Mouse (Mus musculus): Measurements from ENCODE around the gene Lrrc27.
A peak's percentile ranks its signal among the peaks of the same experiment; 100 is the strongest.

Lrrc27 gene

DNA sequence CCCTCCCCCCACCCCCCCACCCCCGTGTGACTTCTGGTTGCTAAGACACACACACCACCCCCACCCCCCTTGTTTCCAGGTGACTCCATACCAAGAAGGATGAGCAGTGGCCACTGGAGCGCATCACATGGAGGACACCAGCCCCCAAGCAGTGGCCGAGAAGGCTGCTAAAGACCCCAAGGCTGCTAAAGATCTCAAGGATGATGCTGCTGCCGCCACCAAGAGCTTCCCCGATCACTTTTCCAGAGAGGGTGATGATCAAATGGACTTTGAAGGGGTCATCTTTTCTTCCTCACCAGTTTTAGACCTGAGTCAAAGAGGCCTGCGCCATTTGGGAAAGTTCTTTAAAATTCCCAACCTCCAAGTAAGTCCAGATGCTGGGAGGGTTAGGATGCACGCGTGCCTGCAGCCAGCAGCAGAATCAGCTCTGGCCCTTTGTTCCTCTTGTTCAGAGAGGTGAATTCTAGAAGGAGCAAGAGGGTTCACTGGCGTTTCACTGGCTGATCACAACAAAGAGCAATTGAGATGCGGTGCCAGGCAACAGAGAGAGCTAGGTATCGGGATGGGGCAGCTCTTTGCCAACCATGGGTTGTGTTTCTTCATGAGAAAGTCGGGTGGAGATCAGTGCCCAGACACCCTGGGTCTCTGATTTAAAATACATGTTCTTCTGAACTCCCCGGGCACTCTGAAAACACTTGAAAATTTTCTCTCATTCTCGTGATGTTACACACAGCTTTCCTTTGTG is 2.0 kb downstream of the Lrrc27 start:
- DNase-seq: no peak

DNA sequence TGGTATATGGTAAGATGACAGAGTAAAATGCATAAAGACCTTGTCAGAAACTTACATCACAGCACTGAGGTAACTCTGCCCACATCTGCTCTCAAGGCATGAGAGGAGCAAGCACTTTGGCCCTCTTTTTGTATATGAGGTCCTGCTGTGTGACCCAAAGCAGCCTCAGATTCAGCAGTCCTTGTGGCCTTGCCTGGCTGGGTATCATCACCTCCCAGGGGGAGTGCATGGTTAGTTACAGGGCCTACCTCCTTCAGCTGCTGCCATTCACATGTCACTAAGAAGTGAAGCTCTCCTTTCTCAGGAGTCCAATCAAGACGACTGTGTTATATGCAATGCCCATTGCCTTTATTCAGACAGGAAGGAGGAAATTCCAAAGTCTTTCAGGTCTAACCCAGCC is 2.7 kb downstream of the Lrrc27 start:
- DNase-seq: no peak

DNA sequence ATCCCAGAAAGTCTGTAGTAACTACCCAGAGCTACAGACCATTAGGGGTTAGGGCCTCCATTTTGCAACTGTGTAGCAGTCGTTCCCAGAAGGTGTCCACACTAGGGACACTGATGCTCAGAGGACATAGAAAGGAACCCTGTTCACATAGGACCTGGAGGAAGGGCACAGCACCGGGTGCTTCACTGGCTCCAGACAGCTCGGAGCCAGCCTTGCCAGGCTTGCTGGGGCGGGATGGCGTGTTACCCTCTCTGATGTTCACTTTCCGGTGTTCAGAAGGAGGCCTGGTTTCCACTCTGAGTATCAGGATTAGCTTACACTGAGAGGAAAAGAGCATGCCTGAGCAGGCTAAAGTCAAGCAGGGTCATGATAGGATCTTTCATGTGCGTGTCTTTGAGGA is 3.2 kb downstream of the Lrrc27 start:
- DNase-seq: no peak

DNA sequence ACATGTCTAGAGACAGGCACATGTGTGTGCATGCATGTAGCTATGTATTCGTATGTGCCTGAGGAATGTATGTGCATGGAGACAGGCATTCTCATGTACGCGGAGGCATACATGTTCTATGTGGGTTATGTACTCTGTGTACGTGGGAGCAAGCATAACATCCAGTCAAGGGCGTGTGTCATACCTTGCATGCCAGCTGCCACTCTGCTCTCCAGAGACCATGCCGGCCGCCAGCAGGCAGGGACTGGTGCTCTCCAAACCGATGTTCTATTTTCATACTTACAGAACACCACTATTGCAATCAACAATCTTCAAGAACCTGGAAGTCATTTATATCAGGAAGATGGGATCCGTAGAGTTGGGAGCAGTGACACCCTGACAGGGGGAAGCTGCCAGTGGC is 3.7 kb downstream of the Lrrc27 start:
- DNase-seq: no peak

DNA sequence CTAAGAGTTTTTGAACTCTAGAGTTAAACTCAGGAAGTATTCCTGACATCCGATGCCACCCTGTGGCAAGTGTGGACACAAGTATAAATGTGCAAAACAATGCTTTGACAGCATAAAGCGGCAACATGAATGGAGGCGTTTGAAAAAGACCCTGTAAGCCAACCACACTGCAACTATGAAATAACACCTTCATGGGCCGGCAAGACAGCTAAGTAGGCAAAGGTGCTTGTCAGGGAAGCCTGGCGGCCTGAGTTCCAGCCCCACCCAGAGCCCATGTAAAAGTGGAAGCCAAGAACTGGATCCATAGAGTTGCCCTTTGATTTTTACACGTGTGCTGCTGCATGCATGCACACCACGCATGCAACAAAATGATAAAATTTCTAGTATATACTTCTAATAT is 4.3 kb downstream of the Lrrc27 start:
- DNase-seq: no peak

DNA sequence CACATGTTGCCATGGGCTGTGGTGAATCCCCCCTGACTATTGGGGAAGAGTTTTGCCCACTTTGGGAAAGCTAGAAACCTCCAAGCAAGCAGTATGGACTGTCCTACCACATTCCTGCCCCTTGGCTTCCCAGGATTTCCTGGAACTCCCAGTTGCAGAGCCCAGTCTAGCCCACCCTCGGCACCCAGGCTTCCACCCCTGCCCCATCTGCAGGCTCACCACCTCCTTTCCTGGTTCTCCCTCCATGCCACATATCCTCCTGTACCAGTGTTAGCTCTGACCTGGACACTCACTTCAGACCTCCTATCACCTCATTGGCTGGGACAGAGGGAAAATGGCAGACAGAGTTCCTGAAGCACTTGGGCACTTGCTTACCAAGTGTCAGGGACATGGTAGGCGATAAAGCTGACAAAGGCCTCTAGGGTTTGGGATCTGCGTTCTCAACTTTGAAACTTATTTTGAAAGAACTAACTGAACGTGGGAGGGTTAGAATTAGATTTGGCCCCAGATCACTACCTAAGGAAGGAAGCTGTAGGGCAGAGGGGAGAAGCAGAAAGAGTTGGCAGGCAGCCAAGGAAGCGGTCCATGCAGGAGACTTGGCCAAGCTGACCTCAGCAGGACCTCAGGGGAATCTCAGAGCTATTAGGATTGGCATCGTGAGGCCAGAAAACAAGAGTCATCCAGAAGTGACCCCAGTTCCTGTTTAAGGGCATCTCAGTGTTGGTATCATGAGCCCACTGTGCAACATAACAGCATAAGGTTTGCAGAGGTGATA is 6.0 kb downstream of the Lrrc27 start:
- DNase-seq: peak; percentile 47

DNA sequence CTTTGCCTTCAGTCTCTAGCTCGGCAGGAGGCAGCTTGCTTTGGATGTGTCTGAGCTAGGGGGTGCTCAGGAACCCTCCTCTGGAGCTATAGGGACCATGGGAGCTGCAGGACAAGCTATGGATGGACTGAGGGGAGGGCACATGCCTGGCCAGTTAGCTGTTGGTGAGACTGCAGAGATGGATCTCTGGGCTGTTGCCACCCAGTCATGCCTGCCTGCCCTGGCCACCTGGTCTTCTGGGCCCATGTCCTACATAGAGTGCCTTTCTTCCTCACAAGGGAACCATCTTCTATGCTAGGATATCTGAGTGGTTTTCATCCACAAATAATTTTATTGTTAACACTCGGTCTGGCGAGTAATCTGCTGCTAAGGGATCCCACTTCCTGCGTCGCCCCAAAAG is 6.7 kb downstream of the Lrrc27 start:
- DNase-seq: no peak

DNA sequence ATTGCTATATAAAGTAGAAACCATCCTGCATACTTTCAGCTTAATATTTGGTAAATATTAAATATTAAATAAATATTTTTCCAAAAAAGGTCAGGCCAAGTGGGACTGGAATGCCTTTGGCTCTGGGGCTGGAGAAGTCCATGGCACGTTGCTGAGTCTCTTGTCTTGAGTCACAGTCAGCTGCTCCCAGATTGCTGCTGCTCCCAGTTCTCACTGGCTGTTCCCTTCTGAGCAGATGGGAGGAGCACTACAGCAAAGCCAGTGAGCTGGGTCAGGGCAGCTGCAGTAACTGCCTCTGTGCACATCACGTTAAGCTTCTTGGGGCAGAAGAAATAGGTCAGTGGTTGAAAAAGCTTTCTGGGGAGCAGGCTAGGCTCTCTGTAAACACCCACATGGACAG is 7.5 kb downstream of the Lrrc27 start:
- no peak for DNase-seq

DNA sequence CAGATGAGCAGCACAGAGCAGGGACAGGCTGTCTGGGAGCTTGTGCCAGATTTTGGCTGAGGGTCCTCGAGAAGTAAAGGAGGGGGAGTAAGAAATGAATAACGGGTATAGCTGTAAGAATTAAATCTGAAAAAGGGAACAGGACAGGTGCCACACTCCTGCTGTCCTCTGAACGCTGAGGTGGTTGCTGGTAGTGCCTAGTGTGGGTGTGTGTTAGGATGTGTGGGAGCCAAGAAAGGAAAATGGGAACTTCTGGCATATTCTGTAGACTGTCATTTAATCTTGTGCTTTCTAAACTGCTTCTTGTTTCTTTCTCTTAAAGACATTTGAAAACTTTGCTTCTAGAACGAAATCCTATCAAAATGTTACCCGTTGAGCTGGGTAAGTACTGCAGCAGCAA is 8.3 kb downstream of the Lrrc27 start:
- DNase-seq: no peak

DNA sequence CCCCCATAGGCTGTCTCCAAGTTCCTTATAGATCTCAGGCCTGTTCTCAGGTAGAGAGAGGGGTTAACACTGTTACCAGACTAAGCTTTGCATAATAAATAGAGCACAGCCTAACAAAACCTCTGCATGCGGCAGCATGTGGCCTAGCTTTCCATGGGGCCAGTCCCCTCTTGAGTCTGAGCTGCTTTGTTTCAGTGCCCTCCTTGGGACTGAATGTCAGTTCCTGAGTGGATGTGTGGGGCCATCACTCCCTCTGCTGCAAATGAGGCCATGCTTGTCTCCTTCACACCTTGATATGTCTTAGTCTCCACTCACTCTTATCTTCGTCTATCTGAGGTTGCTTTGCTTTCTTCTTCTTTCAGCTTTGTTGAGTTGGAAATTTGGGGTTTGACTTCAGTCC is 9.1 kb downstream of the Lrrc27 start:
- no peak for DNase-seq

DNA sequence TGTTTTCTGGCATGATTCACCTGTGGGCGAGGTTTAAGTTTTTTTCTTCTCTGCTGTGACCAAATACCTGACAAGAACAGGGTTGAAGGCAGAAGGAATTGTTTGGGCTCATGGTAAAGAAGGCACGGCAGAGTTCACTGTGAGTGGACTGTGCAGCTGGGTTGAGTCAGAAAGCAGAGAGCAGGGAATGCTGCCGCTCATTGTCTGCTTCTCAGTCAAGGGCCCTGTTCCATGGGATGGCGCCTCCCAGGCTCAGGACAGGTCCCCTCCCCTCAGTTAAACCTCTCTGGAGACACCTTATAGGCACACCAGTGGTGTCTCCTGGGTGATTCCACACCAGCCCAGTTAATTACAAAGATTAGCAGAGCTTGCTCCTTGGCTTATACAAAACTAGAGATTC is 9.6 kb downstream of the Lrrc27 start:
- no peak for DNase-seq

DNA sequence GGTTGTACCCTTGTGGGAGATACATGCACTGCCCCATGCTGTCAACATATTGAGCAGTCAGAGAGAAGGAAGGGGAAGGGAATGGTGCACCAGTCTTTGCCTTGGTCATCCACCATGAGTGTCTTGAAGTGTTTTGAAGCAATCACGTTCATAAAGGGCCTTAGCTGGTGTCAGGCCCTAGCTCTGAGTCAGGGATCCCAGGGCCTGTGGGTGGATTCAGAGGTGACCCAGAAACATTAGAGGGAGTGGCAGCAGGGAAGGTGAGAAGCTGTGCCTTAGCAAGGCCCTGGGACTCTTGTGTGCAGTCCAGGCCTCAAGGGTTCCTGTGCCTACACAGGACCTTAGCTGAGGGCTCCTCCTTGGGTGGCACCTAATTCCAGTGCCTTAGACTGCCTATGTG is 11.3 kb downstream of the Lrrc27 start:
- no peak for DNase-seq

DNA sequence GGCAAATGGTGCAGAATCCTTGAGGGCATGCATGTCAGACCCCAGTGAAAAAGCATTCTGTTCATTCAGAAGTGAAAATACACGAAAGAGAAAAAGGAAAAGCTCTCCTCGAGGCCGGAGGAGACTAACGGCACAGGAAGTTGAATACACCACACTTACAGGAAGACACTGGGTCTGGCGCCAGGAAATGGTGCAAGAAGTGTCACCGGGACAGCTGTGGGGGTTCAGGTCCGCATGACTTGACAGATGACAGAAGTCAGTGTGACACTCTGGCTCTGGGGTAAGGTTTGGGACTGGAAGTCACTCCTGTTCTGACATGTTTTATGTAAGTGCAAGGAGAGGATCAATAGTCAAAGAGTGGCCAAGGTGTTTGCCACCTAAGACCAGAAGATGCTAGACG is 11.9 kb downstream of the Lrrc27 start:
- no peak for DNase-seq

DNA sequence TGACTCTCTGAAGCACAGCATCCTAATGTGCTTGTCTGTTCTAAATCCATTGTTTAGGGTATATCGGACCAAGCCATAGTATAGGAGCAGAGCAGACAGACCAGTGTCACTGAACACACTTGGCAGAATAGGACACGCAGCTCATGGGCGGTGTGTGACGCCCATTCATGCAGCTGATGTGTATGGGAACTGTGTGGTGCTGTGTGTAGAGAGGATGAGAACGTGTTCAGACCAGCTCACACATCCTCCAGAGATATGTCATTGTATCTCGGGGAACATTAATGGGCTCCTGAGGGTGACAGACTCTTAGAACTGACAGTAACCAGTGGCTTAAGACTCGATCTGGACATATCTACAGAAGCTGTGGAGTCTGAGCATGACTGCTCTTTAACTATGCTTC is 13.6 kb downstream of the Lrrc27 start:
- no peak for DNase-seq

DNA sequence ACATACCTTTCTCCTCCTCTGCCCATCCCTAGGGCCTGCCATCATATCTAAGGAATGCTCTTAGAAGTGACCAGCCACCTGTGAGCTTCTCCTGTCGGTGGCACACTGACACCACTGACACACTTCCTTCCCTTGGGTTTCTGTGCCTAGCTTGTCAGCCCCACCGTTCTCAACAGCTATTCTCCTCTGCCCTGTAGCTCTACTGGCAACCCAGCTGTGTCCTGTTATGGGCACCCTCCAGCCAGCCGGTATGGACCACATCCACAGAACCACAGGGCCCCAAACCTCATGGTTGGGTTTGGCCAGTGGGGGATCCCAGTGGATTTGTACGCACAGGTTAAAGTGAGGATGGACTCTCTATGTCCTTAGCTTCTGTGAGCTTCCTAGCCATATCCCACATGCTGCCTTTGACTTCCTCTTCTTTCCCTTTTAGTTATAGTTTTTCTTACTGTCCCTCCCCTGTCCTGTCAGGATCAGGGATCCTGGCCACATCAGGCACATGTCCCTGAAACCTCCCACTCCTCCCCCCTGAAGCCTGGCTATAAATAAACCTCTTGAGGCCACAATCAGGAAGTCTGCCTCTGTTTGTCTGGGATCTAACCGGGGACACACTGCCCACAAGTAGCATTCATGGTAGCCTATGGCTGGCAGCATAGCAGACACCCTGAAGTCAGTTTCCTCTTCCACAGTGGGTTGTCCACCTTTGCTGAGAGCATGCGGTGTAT is 15.8 kb downstream of the Lrrc27 start:
- no peak for DNase-seq

DNA sequence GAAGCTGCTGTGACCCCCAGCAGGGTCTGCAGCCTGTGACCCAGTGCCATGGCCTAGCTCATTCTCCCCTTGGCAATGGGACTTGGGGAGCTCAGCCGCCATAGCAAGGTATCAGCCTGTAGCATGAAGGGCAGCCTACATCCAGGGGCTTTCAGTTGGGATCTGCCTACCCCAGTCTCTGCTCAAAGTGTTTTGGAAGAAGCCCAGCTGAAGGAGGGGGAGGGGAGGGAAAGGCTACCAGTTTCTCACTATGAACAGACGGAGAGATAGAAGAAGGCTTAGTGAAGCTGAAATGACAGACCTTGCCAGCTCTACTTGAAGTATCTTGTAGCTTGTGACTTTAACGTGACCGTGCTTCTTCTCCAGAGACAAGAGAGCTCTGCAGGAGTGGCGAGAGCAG is 17.0 kb downstream of the Lrrc27 start:
- DNase-seq: no peak

DNA sequence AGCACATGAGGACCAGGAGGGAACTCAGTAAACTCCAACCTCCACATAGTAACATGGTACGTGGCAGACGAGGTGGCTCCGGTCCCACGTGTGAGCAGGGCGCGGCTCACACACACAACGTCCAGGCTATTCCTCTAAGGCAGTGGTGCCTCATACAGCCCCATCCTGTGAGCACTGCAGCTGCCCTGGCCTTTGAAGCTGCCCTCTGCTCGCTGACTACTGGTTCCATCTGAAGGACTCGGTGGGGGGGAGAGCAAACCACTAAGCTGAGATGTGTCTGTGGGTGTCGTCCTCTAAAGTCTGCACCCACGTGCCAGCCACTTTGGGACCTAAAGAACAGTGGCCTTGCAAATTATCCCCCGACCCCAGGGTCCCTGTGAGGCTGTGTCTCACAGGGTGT is 17.5 kb downstream of the Lrrc27 start:
- DNase-seq: no peak

DNA sequence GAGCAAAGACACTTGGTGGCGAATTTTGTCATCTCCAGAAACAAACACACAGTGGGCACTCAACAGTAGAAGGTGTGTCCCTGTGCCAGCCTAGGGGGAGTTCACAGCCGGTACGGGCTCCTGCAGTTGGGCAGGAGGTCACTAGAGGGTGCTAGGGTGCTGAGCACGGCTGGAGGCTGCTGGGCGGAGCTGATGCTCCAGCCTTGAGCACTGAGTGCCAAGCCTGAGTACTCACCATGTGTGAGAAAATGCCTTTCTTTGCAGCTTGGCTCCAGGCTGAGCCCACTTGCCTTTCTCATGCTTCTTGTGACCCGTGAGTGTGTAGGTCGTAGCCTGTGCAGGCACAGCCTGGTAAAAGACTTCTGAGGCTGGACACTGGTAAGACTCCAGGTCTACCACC is 20.9 kb downstream of the Lrrc27 start:
- DNase-seq: peak; percentile 87

DNA sequence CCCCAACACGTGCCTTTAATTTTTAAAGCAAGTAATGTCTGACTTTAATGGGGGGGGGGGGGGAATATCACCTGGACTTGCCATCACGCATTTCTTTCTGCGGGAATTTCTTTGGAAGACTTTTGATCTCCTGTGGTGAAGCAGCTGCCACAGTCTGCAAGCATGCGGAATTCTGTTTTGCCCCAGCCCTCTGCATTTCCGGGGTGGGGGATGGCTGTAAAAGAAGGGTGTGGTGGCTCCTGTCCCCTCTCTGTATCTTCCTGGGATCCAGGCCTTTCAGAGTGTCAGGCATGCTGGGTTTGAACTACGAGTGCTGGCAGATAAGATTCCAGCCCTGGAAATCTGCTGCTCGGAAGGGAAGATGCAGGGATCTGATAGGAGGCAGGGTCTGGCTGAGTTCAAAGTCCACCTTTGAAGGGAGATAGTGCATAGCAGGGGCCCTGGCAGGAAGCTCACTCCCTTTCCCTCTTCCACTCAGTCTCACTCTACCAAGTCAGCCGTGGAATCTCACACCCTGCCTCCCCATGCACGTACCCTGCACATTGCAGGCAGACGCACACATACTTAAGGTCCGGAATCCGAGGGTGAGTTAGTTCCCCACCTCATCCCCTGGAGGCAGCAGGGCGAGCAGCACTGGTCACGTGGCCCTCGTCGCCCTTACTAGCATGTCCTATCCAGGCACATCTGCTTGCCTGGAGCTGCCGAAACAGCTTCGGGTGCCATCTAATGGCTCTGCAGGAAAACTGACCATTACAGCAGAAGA is 21.8 kb downstream of the Lrrc27 start:
- DNase-seq: no peak

DNA sequence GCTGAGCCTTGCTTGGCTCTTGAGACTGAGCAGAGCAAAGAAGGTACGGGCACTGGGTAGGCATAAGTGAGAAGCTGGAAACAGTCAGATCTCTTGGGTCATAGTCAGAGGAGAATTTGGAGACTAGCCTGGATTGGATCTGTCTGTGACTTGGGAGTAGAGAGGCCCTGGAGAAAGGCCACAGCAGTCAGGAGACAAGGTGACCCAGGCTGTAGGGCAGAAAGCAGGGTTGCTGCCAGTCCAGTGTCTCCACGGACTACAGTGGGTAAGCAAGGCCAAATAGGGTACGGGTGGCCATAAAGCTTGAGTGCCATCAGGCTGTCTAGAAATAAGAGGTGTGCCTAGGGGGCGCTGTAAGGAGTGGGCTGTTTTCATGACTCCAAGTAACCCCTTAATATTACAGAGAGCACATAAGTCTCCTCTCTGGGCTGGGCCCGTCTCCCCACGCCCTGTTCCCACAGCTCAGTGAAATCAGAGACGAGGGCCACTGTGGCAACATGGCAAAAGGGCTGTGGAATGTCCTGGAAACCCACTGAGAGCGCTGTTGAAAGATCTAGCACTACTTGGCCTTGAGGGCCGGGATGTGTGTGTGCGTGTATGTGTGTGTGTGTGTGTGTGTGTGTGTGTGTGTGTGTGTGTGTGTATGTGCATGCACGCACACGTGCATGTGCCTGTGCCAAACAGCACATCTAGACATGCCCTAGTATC is 23.0 kb downstream of the Lrrc27 start:
- no peak for DNase-seq

DNA sequence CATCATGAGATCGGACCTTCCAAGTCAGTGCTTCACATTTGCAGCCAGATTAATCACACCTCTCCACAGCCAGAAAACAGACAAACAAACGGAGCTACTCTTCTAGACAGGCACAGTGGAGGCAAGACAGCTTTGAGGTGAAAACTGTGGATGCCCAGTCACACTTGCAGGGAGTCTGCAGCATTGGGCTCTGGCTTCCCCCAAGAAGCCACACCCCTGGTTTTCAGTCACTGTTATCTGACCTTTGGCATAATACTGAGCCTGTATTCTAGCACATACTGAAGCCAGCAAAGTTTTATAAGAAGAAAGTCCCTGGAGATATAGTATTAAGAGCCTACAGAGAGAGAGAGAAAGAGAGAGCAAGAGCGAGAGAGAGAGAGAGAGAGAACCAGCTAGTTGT is 26.6 kb downstream of the Lrrc27 start:
- DNase-seq: no peak

DNA sequence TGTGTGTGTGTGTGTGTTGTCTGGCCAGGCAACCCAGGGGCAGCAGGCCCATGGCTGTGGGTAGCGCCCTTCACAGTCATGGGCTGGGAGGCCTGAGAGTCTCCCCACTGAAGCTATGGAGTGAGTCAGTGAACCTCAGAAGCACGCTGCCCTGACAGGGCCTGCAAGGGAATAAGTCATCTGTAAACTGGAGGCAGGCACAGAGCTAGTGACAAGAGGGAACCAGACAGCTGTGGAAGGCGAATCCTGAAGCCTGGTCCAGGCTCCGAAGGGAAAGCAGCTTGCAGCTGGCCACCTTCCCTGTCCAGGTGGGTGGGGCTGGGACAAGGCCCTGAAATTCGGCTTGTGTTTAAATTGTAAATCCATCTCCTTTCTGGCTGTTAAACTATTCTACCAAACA is 33.3 kb downstream of the Lrrc27 start:
- DNase-seq: no peak
